Mouse (Mus musculus): ENCODE measurements around the gene Ihh. TPM values are rescaled to one million over a fixed set of nuclear protein-coding genes. Genes with fewer than 3 reads are reported as not detected.
A peak's percentile ranks its signal among the peaks of the same experiment; 100 is the strongest.

Gene Ihh
- total and polyA plus RNA-seq, 2 experiments from 2014 or later, result 0.16 to 0.21 TPM

DNA sequence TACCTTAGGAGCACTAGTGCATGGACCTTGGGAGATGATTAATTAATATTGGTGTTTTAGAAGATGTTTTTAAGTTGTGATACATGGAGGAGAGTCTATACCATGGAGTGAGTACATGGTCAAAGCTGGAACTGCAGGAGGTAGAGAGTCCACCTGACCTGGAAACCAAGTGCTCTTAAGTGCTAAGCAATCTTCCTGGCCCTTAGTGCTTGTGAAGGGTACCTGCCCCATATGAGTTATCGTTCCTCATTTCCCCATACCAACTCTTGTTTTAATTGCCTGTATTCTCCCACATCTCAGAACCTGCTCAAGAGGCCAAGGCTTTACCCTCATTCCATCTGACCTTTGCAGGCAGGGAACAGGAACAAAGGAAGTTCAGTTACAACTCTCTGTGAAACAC is 24.5 kb upstream of the Ihh start:
- ATAC-seq (ENCODE audit: low FRiP score), result no peak
- Histone ChIP-seq H3K4me1 (ENCODE audit: insufficient read depth, low read length) (no peaks in the 10 kb centered on the region), H3K36me3 (ENCODE audit: insufficient read depth, low read length) (no peaks in the 10 kb centered on the region), H3K4me3 (ENCODE audit: low read depth, low read length) (no peak overlapping the region), H3K9me3 (ENCODE audit: low read length) (no peaks in the 10 kb centered on the region), H3K27me3 (ENCODE audit: insufficient read depth, low read length) (no peaks in the 10 kb centered on the region), H3K27ac (ENCODE audit: low read depth, low read length) (no peak overlapping the region), H3K4me2 (ENCODE audit: low read depth, low read length, poor library complexity, severe bottlenecking) (no peak overlapping the region), H3K9ac (replicated peaks; ENCODE audit: low read length, poor library complexity, severe bottlenecking) (no peak overlapping the region)
- TF ChIP-seq CTCF (IDR thresholded peaks at IDR 0.05), result no peak
- 100% methylated on average over 1 of the region's 1 CpGs for WGBS
- DNase-seq (ENCODE audit: low spot score), result no peak

- H3K9ac ChIP-seq (replicated peaks; ENCODE audit: low read length, poor library complexity, severe bottlenecking), result no peak overlapping the region
- TF ChIP-seq CTCF (IDR thresholded peaks at IDR 0.05), result no peak
- no peaks in the 10 kb centered on the region for H3K4me1 ChIP-seq (ENCODE audit: insufficient read depth, low read length)
- ATAC-seq (ENCODE audit: low FRiP score), result no peak
- WGBS, result 82% methylated on average over 6 of the region's 6 CpGs
- H3K36me3 ChIP-seq (ENCODE audit: insufficient read depth, low read length), result no peaks in the 10 kb centered on the region
- H3K9me3 ChIP-seq (ENCODE audit: low read length), result no peaks in the 10 kb centered on the region
- DNase-seq (ENCODE audit: low spot score), result no peak
- no peak overlapping the region for H3K4me3 ChIP-seq (ENCODE audit: low read depth, low read length)
- no peaks in the 10 kb centered on the region for H3K27me3 ChIP-seq (ENCODE audit: insufficient read depth, low read length)
- no peak overlapping the region for H3K4me2 ChIP-seq (ENCODE audit: low read depth, low read length, poor library complexity, severe bottlenecking)
- no peak overlapping the region for H3K27ac ChIP-seq (ENCODE audit: low read depth, low read length)
Measured at GRCm38 (mm10) chr1:74973590-74973989, 22.1 kb upstream of the Ihh start.

DNA sequence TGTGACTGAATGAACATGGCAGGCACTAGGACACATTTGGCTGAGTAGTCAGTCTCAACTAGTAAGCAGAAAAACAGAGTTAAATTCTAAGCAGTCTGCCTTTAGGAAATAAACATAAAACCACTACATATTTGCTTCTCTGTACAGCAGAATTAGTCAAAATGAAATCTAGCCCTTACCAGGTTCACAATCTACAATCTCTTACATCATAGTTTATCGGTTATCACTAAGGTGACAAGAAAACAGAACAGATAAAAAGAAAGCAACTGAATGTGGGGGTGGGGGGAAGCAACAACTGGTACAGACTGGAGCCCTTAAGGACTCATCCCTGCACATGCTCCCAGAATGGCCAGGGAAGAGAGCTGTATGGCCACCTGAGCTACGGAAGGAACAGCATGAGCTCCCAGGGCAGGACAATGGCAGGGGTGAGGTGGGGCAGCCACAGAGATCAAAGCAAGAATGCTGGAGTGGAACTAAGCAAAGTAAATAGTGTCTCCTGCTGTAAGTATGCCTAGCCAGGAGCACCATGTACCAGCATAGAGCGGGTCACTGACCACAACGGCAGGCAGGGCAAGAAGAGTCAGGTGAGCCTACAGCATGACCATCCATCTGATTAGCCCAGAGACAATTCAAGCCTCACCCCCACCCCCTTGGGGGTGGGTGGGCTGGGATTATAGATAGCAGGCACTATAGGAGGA is 20.0 kb upstream of the Ihh start:
- H3K9me3 ChIP-seq (ENCODE audit: low read length), result no peaks in the 10 kb centered on the region
- WGBS, result 52% methylated on average over 4 of the region's 4 CpGs

DNA sequence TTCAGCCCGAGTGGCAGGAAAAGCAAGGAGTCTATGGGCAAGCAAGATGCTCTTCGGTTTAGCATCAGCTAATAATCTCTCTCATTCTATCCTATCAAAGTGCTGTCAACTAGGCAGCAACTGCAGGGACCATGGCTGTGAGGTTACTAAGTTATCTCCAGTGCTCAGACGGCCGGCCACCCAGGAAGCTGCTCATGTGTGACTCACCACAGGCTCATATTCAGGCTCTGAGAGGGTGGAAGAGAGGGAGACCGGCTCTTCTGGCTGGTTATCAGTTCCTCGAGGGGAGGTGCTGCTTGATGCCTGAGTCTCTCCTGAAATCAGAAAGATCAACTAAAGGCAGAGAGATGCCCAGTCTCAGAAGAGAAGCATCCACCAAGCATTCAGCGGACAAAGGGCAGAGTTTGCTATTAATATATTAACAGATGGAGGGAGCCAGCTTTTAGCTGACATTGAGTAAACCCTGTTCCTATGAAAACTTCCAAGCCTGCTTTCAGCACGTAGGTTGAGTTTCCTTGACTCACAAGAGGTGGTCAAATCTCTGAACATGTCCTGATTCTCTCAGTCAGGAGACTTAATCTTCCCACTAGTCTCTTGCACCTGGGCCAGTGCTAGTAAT is 16.6 kb upstream of the Ihh start:
- TF ChIP-seq CTCF (IDR thresholded peaks at IDR 0.05), result no peak
- H3K4me2 ChIP-seq (ENCODE audit: low read depth, low read length, poor library complexity, severe bottlenecking), result no peak overlapping the region
- 77% methylated on average over 8 of the region's 8 CpGs for WGBS
- no peaks in the 10 kb centered on the region for H3K4me1 ChIP-seq (ENCODE audit: insufficient read depth, low read length)
- no peak for DNase-seq (ENCODE audit: low spot score)
- no peak overlapping the region for H3K9ac ChIP-seq (replicated peaks; ENCODE audit: low read length, poor library complexity, severe bottlenecking)
- H3K4me3 ChIP-seq (ENCODE audit: low read depth, low read length), result no peak overlapping the region
- no peaks in the 10 kb centered on the region for H3K36me3 ChIP-seq (ENCODE audit: insufficient read depth, low read length)
- no peak overlapping the region for H3K27ac ChIP-seq (ENCODE audit: low read depth, low read length)
- ATAC-seq (ENCODE audit: low FRiP score), result no peak
- no peaks in the 10 kb centered on the region for H3K27me3 ChIP-seq (ENCODE audit: insufficient read depth, low read length)
- H3K9me3 ChIP-seq (ENCODE audit: low read length), result no peaks in the 10 kb centered on the region

More for the DNA sequence above, 20.0 kb upstream of the Ihh start:
- Histone ChIP-seq H3K9ac (replicated peaks; ENCODE audit: low read length, poor library complexity, severe bottlenecking) (no peak overlapping the region), H3K4me3 (ENCODE audit: low read depth, low read length) (no peak overlapping the region), H3K4me2 (ENCODE audit: low read depth, low read length, poor library complexity, severe bottlenecking) (no peak overlapping the region), H3K4me1 (ENCODE audit: insufficient read depth, low read length) (no peaks in the 10 kb centered on the region), H3K27ac (ENCODE audit: low read depth, low read length) (no peak overlapping the region), H3K36me3 (ENCODE audit: insufficient read depth, low read length) (no peaks in the 10 kb centered on the region), H3K27me3 (ENCODE audit: insufficient read depth, low read length) (no peaks in the 10 kb centered on the region)
- ATAC-seq (ENCODE audit: low FRiP score), result no peak
- no peak for DNase-seq (ENCODE audit: low spot score)
- TF ChIP-seq CTCF (IDR thresholded peaks at IDR 0.05), result no peak

DNA sequence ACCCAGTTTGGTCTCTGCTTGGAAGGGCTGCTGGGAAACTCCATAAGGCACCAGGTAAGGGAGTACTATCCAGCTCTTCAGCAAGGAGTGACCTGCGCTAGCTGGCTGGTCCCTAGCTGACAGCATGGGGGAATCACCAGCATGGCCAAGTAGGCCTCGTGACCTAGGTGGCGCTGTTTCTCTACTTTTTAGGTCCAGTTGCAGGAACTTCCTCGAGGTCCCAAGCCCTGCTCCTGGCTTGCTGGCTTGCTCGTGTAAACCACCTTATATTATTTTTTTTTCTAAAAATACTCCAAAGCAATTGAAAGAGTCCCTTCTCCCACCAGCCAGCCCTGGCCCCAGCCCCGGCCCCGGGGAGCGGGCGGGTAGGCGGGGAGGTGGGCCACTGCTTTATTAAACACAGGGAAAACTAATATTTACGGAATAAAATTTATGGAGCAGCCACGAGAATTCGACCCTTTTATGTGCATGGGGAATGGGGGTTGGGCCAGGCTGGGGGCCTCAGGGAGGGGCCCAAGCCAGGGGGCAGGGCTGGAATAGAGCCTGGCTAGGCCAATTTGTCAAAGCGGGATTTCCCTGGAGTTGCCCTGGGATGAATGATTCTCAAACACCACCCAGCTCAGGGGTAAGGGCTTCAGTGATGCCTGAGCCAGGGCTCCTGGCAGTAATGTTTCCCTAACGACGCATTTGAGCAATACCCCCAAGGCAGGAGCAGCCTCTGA is 13.2 kb upstream of the Ihh start:
- no peak for ATAC-seq (ENCODE audit: low FRiP score)

GRCm38 (mm10) chr1:74962853-74963227 is 11.4 kb upstream of the Ihh start:
- H3K9ac ChIP-seq (replicated peaks; ENCODE audit: low read length, poor library complexity, severe bottlenecking), result no peak overlapping the region
- H3K27ac ChIP-seq (ENCODE audit: low read depth, low read length), result no peak overlapping the region
- ATAC-seq (ENCODE audit: low FRiP score) (no peak), DNase-seq (ENCODE audit: low spot score) (no peak)
- H3K9me3 ChIP-seq (ENCODE audit: low read length), result no peaks in the 10 kb centered on the region
- H3K27me3 ChIP-seq (ENCODE audit: insufficient read depth, low read length), result no peaks in the 10 kb centered on the region
- H3K4me2 ChIP-seq (ENCODE audit: low read depth, low read length, poor library complexity, severe bottlenecking), result no peak overlapping the region
- TF ChIP-seq CTCF (IDR thresholded peaks at IDR 0.05), result no peak
- H3K4me1 ChIP-seq (ENCODE audit: insufficient read depth, low read length), result no peaks in the 10 kb centered on the region
- 88% methylated on average over 5 of the region's 5 CpGs for WGBS
- no peaks in the 10 kb centered on the region for H3K36me3 ChIP-seq (ENCODE audit: insufficient read depth, low read length)
- H3K4me3 ChIP-seq (ENCODE audit: low read depth, low read length), result no peak overlapping the region

More for the DNA sequence above, 13.2 kb upstream of the Ihh start:
- H3K4me3 ChIP-seq (ENCODE audit: low read depth, low read length), result no peak overlapping the region
- H3K9ac ChIP-seq (replicated peaks; ENCODE audit: low read length, poor library complexity, severe bottlenecking), result no peak overlapping the region
- peak; percentile 74 for TF ChIP-seq CTCF (IDR thresholded peaks at IDR 0.05)
- H3K9me3 ChIP-seq (ENCODE audit: low read length), result no peaks in the 10 kb centered on the region
- 18% methylated on average over 16 of the region's 16 CpGs for WGBS
- peak; percentile 87 for DNase-seq (ENCODE audit: low spot score)
- no peaks in the 10 kb centered on the region for H3K4me1 ChIP-seq (ENCODE audit: insufficient read depth, low read length)
- no peaks in the 10 kb centered on the region for H3K36me3 ChIP-seq (ENCODE audit: insufficient read depth, low read length)
- 0 out of 2 replicates have a peak overlapping the region, but pooled peaks have one; percentile 20 for H3K4me2 ChIP-seq (ENCODE audit: low read depth, low read length, poor library complexity, severe bottlenecking)
- no peaks in the 10 kb centered on the region for H3K27me3 ChIP-seq (ENCODE audit: insufficient read depth, low read length)
- no peak overlapping the region for H3K27ac ChIP-seq (ENCODE audit: low read depth, low read length)

Measured in midbrain, postnatal 0 days (tissue).